Mouse (Mus musculus) lung, postnatal 25 days (tissue): ENCODE data around the gene Bet1l.

ENCODE experiments used
- DNase-seq: peaks from one replicate; pipeline ENCODE4 v3.0.0; 2022; ENCODE audit warnings: low spot score

Bet1l gene

GRCm38 (mm10) chr7:140833341-140833740, 24.0 kb downstream of the Bet1l start:
- DNase-seq, result no peak

DNA sequence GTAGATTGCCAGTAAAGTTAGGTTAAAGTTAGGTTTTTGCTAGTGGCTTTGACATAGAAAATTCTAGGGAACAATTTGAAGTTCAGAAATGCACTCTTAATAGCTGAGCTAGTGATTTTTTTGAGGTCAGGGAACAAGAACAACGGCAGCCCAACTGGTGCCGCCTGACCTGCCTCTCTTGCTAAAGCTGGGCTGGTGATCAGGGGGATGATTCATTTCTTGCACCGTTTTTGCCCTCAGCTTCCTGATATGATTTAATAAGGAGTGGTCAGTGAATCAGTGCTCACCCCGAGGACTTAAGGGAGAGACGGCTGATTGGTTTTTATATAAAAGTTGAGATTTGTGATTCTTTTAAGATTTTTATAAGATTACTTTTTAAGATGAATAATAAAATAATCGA, 25.9 kb downstream of the Bet1l start:
- DNase-seq, result no peak

- DNase-seq, result peak; percentile 60
Measured at GRCm38 (mm10) chr7:140828171-140828881, 29.1 kb downstream of the Bet1l start.

GRCm38 (mm10) chr7:140822731-140823130, 34.6 kb downstream of the Bet1l start:
- DNase-seq, result no peak

DNA sequence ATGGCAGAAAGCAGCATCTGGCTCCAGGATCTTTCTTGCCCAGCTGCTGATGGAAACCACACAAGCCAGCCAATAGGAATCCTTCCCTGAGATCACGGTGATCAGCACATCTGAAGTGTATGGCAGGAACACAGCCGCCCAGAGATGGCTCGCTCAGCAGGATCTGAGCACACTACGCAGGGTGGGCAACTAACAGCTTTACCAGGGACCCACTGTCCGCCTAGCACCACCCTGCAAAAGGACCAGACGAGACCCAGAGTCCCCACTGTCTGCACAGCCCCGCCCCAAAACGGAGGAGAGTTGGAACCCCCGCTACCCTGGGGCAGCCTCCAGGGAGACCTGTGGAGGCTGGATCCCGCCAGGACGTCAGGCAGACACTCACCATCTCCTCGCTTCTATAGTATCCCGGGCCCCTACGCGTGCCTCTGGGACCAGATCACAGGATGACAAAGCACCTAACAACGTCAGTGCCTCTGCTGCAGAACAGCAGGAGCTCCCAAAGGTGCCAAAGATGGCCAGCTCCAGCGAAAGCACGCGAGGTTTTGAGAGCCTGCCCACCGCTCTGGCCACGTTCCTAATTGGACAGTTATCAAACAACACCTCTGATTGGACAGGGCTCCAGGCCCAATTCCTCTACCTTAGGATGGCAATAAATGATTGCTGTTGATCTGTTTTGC, 35.6 kb downstream of the Bet1l start, which contains the start of gene Zfp941:
TSS of gene Zfp941 (minus strand) at position 526 of the 677 bp plus-strand sequence.
- DNase-seq, result no peak

GRCm38 (mm10) chr7:140821305-140821652, 36.1 kb downstream of the Bet1l start:
- no peak for DNase-seq

GRCm38 (mm10) chr7:140820173-140820572, 37.2 kb downstream of the Bet1l start:
- no peak for DNase-seq

- no peak for DNase-seq
Measured at GRCm38 (mm10) chr7:140812850-140813249, 44.5 kb downstream of the Bet1l start.

GRCm38 (mm10) chr7:140811714-140812113, 45.7 kb downstream of the Bet1l start:
- no peak for DNase-seq

DNA sequence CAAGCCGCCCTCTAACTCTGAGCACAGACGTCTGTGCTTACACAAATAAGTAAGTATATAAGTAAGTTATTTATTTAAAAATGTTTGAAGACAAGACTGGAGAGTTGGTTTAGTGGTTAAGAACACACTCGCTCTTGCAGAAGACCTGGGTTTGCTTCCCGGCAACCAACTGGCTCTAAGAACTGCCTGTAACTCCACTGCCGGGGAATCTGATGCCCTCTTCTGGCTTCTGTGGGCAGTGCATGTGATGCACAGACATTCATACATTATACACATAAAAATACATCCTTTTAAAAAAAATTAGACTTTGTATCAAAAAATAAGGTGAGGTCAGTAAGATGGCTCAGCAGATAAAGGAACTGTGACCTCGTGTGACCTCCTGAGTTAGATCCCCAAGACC, 46.9 kb downstream of the Bet1l start:
- DNase-seq, result no peak

GRCm38 (mm10) chr7:140805704-140806103, 51.7 kb downstream of the Bet1l start:
- peak; percentile 59 for DNase-seq
